Mouse (Mus musculus): ENCODE data around the gene Poc5. TPM values are rescaled to one million over a fixed set of nuclear protein-coding genes. Genes with fewer than 3 reads are reported as not detected.
A peak's percentile ranks its signal among the peaks of the same experiment; 100 is the strongest.

Poc5 gene
- polyA plus RNA-seq, 1 experiment from 2014 or later = 5.6 TPM

- Histone ChIP-seq H3K36me3 (ENCODE audit: control insufficient read depth, insufficient read depth) (no peaks in the 10 kb centered on the region), H3K9ac (ENCODE audit: low read depth, low read length) (no peak overlapping the region), H3K27me3 (replicated peaks; ENCODE audit: control insufficient read depth, insufficient read depth, low read length) (no peaks in the 10 kb centered on the region), H3K9me3 (ENCODE audit: control insufficient read depth) (no peaks in the 10 kb centered on the region), H3K4me1 (replicated peaks; ENCODE audit: control insufficient read depth, insufficient read depth, low read length) (no peaks in the 10 kb centered on the region), H3K27ac (ENCODE audit: low read depth, low read length) (no peak overlapping the region), H3K4me3 (ENCODE audit: low read depth, low read length) (no peak overlapping the region), H3K4me2 (replicated peaks; ENCODE audit: low read depth) (no peak overlapping the region)
- 93% methylated on average over 12 of the region's 12 CpGs for WGBS
- no peak for ATAC-seq
- TF ChIP-seq CTCF (IDR thresholded peaks at IDR 0.05; ENCODE audit: low read depth) = no peak
These were observed 36.6 kb downstream of the Poc5 start for GRCm38 (mm10) chr13:96424496-96425274.

DNA sequence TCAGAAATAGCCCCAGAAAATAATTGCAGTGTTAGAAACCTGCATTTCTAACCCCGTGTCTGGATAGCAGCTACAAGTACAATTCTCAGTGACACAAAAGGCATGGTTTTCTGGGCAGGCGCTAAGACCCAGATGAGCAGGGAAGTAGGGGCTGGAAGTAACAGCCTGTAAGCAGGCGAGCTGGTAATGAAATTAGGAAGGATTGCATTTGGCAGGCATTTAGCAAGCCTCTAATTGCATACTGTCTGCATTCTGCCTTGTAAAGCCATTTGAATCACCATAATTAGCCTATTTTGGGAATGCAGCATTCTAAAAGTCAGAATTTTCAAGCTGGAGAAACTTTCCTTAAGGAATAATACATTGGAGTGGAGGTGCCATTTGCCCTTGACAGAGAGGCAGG lies 38.0 kb downstream of the Poc5 start:
- no peak for ATAC-seq
- WGBS = 62% methylated on average over 3 of the region's 3 CpGs
- H3K27me3 ChIP-seq (replicated peaks; ENCODE audit: control insufficient read depth, insufficient read depth, low read length) = no peaks in the 10 kb centered on the region

GRCm38 (mm10) chr13:96428531-96428930 lies 40.4 kb downstream of the Poc5 start:
- Histone ChIP-seq H3K36me3 (ENCODE audit: control insufficient read depth, insufficient read depth) (no peaks in the 10 kb centered on the region), H3K4me3 (ENCODE audit: low read depth, low read length) (no peak overlapping the region), H3K27me3 (replicated peaks; ENCODE audit: control insufficient read depth, insufficient read depth, low read length) (no peaks in the 10 kb centered on the region), H3K9me3 (ENCODE audit: control insufficient read depth) (no peaks in the 10 kb centered on the region), H3K27ac (ENCODE audit: low read depth, low read length) (no peak overlapping the region), H3K9ac (ENCODE audit: low read depth, low read length) (no peak overlapping the region), H3K4me1 (replicated peaks; ENCODE audit: control insufficient read depth, insufficient read depth, low read length) (0 out of 2 replicates have a peak, but pooled peaks cover 5% of the 10 kb centered on the region), H3K4me2 (replicated peaks; ENCODE audit: low read depth) (no peak overlapping the region)
- no peak for TF ChIP-seq CTCF (IDR thresholded peaks at IDR 0.05; ENCODE audit: low read depth)
- 56% methylated on average over 5 of the region's 5 CpGs for WGBS
- no peak for ATAC-seq

More for the DNA sequence above, 38.0 kb downstream of the Poc5 start:
- Histone ChIP-seq H3K4me3 (ENCODE audit: low read depth, low read length) (no peak overlapping the region), H3K9me3 (ENCODE audit: control insufficient read depth) (no peaks in the 10 kb centered on the region), H3K9ac (ENCODE audit: low read depth, low read length) (no peak overlapping the region), H3K27ac (ENCODE audit: low read depth, low read length) (no peak overlapping the region), H3K4me1 (replicated peaks; ENCODE audit: control insufficient read depth, insufficient read depth, low read length) (no peaks in the 10 kb centered on the region), H3K36me3 (ENCODE audit: control insufficient read depth, insufficient read depth) (no peaks in the 10 kb centered on the region), H3K4me2 (replicated peaks; ENCODE audit: low read depth) (no peak overlapping the region)
- TF ChIP-seq CTCF (IDR thresholded peaks at IDR 0.05; ENCODE audit: low read depth) = no peak

GRCm38 (mm10) chr13:96431595-96432156 lies 43.6 kb downstream of the Poc5 start:
- peak; percentile 98 for TF ChIP-seq CTCF (IDR thresholded peaks at IDR 0.05; ENCODE audit: low read depth)
- H3K9ac ChIP-seq (ENCODE audit: low read depth, low read length) = no peak overlapping the region
- no peaks in the 10 kb centered on the region for H3K36me3 ChIP-seq (ENCODE audit: control insufficient read depth, insufficient read depth)
- peaks cover 18% of the 10 kb centered on the region for H3K4me1 ChIP-seq (replicated peaks; ENCODE audit: control insufficient read depth, insufficient read depth, low read length)
- no peaks in the 10 kb centered on the region for H3K9me3 ChIP-seq (ENCODE audit: control insufficient read depth)
- 0 out of 2 replicates have a peak overlapping the region, but pooled peaks have one; percentile 0 for H3K4me2 ChIP-seq (replicated peaks; ENCODE audit: low read depth)
- no peak overlapping the region for H3K4me3 ChIP-seq (ENCODE audit: low read depth, low read length)
- no peak overlapping the region for H3K27ac ChIP-seq (ENCODE audit: low read depth, low read length)
- no peaks in the 10 kb centered on the region for H3K27me3 ChIP-seq (replicated peaks; ENCODE audit: control insufficient read depth, insufficient read depth, low read length)
- peak; percentile 78 for ATAC-seq
- WGBS = 28% methylated on average over 12 of the region's 12 CpGs

DNA sequence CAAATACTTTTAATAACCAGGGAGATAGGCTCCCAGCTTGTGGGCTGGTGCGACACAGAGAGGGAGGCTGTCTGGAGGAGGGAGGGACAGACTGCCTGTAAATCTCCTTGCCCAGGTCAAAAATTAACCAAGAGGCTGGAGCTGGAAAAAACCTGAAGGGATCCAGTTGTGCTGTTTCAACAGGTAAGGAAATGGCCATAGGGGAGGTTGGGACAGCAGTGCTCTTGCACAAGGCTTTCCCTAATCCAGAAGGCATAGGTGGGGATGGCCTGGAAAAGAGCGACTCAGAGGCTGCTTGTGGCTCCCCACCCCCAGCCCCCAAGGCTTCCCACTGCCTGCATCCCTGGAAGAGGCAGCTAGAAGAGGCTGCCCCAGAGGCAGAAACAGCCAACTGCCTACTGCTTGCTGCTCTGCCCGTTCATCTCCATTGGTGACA lies 44.3 kb downstream of the Poc5 start:
- 21% methylated on average over 3 of the region's 3 CpGs for WGBS
- Histone ChIP-seq H3K4me1 (replicated peaks; ENCODE audit: control insufficient read depth, insufficient read depth, low read length) (peaks cover 18% of the 10 kb centered on the region), H3K9ac (ENCODE audit: low read depth, low read length) (no peak overlapping the region), H3K27ac (ENCODE audit: low read depth, low read length) (peak overlapping the region; percentile 84), H3K9me3 (ENCODE audit: control insufficient read depth) (no peaks in the 10 kb centered on the region), H3K27me3 (replicated peaks; ENCODE audit: control insufficient read depth, insufficient read depth, low read length) (no peaks in the 10 kb centered on the region), H3K4me2 (replicated peaks; ENCODE audit: low read depth) (peak overlapping the region; percentile 37; the same call in 1 of the 2 replicates), H3K4me3 (ENCODE audit: low read depth, low read length) (no peak overlapping the region), H3K36me3 (ENCODE audit: control insufficient read depth, insufficient read depth) (no peaks in the 10 kb centered on the region)
- TF ChIP-seq CTCF (IDR thresholded peaks at IDR 0.05; ENCODE audit: low read depth) = no peak
- ATAC-seq = peak; percentile 77

DNA sequence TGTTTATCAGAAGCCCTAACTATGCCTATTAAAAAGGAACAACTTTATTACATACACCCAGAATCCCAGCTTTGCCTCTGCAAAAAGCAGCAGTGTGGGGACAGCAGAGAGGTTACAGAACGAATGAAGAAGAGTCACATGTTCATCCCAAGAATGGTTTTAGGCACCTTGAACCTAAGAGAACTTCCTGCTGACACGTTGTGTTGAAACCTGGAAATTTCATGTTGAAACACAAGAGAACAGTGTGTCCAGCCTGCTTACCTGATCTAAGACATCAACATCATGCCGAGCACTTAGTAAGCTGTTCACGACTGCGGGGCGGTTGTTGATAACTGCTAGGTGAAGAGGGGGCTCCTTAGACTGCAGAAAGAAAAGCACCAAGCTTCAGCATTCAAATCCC lies 44.9 kb downstream of the Poc5 start:
- Histone ChIP-seq H3K4me1 (replicated peaks; ENCODE audit: control insufficient read depth, insufficient read depth, low read length) (peaks cover 18% of the 10 kb centered on the region), H3K9ac (ENCODE audit: low read depth, low read length) (no peak overlapping the region), H3K36me3 (ENCODE audit: control insufficient read depth, insufficient read depth) (no peaks in the 10 kb centered on the region), H3K4me2 (replicated peaks; ENCODE audit: low read depth) (0 out of 2 replicates have a peak overlapping the region, but pooled peaks have one; percentile 37), H3K27ac (ENCODE audit: low read depth, low read length) (peak overlapping the region; percentile 63), H3K9me3 (ENCODE audit: control insufficient read depth) (no peaks in the 10 kb centered on the region), H3K27me3 (replicated peaks; ENCODE audit: control insufficient read depth, insufficient read depth, low read length) (no peaks in the 10 kb centered on the region), H3K4me3 (ENCODE audit: low read depth, low read length) (no peak overlapping the region)
- TF ChIP-seq CTCF (IDR thresholded peaks at IDR 0.05; ENCODE audit: low read depth) = no peak
- 61% methylated on average over 6 of the region's 6 CpGs for WGBS
- no peak for ATAC-seq
